Mouse (Mus musculus) myocyte (in vitro differentiated cells): ENCODE data around the gene Tcp10a. TPM values are rescaled to one million over a fixed set of nuclear protein-coding genes. Genes with fewer than 3 reads are reported as not detected.
"Not testable (repeated sequence)": the region's sequence is repeated elsewhere in the genome, so short reads cannot be mapped to it uniquely, and the experiment has no call there.

ENCODE experiments used
- H3K27me3 ChIP-seq: one replicate; pipeline ENCODE4 v1.6.1; 2011; ENCODE audit not compliant: control insufficient read depth, insufficient read depth, insufficient read length
- H3K36me3 ChIP-seq: one replicate; pipeline ENCODE4 v1.6.1; 2011; ENCODE audit not compliant: control insufficient read depth, insufficient read depth
- H3K4me2 ChIP-seq: one replicate; pipeline ENCODE4 v1.6.1; 2011; ENCODE audit warnings: low read depth, control low read depth
- H3K4me3 ChIP-seq: one replicate; pipeline ENCODE4 v1.5.1; 2011; ENCODE audit warnings: mild to moderate bottlenecking, control low read depth, moderate library complexity
- H3K79me2 ChIP-seq: one replicate; pipeline ENCODE4 v1.6.1; 2011; ENCODE audit not compliant: control insufficient read depth, insufficient read depth
- H3ac ChIP-seq: one replicate; pipeline ENCODE4 v1.6.1; 2011; ENCODE audit not compliant: control insufficient read depth, insufficient read length
- CEBPB ChIP-seq: IDR thresholded peaks from 2 replicates; pipeline ENCODE4 v1.6.1; 2011; ENCODE audit warnings: mild to moderate bottlenecking, moderate library complexity; ENCODE audit not compliant: poor library complexity, insufficient read depth, severe bottlenecking
- E2F4 ChIP-seq: IDR thresholded peaks from one replicate; pipeline ENCODE4 v1.6.1; 2011; ENCODE audit warnings: mild to moderate bottlenecking, control low read depth, moderate library complexity; ENCODE audit not compliant: insufficient read depth
- MAX ChIP-seq: IDR thresholded peaks from one replicate; pipeline ENCODE4 v1.6.1; 2011; ENCODE audit warnings: low read depth, mild to moderate bottlenecking, control low read depth
- MYOD1 ChIP-seq, 3 experiments: IDR thresholded peaks; one replicate each; pipeline ENCODE4 v1.6.1; 2011; ENCODE audit warnings: control low read depth in 2 of 3, low read depth in 2 of 3, mild to moderate bottlenecking in 2 of 3, moderate library complexity in 1 of 3; ENCODE audit not compliant: insufficient read length in 2 of 3, control insufficient read depth in 1 of 3
- MYOG ChIP-seq, 3 experiments: IDR thresholded peaks; one replicate each; pipeline ENCODE4 v1.6.1; 2011; ENCODE audit warnings: control low read depth in 2 of 3, low read depth in 2 of 3, mild to moderate bottlenecking in 2 of 3; ENCODE audit not compliant: insufficient read length in 2 of 3, control insufficient read depth in 1 of 3, insufficient read depth in 1 of 3
- POLR2A ChIP-seq: IDR thresholded peaks from one replicate; pipeline ENCODE4 v1.6.1; 2011; ENCODE audit warnings: low read depth, mild to moderate bottlenecking, control low read depth, moderate library complexity; ENCODE audit not compliant: insufficient read length
- POLR2AphosphoS2 ChIP-seq: IDR thresholded peaks from one replicate; pipeline ENCODE4 v1.6.1; 2011; ENCODE audit warnings: low read depth, control low read depth; ENCODE audit not compliant: insufficient read length
- REST ChIP-seq: IDR thresholded peaks from one replicate; pipeline ENCODE4 v1.6.1; 2011; ENCODE audit warnings: mild to moderate bottlenecking, control low read depth, moderate library complexity; ENCODE audit not compliant: insufficient read depth, insufficient read length
- SRF ChIP-seq: IDR thresholded peaks from one replicate; pipeline ENCODE4 v1.6.1; 2011; ENCODE audit warnings: low read depth; ENCODE audit not compliant: control insufficient read depth, insufficient read length
- TCF12 ChIP-seq: IDR thresholded peaks from one replicate; pipeline ENCODE4 v1.6.1; 2011; ENCODE audit warnings: mild to moderate bottlenecking, control low read depth; ENCODE audit not compliant: poor library complexity, insufficient read depth, severe bottlenecking
- TCF3 ChIP-seq: IDR thresholded peaks from one replicate; pipeline ENCODE4 v1.6.1; 2011; ENCODE audit warnings: low read depth, control low read depth; ENCODE audit not compliant: insufficient read length
- USF1 ChIP-seq: IDR thresholded peaks from one replicate; pipeline ENCODE4 v1.6.1; 2011; ENCODE audit warnings: low read depth, mild to moderate bottlenecking, control low read depth, moderate library complexity
- polyA plus RNA-seq: library from polyadenylated mRNA; unstranded; fragments of >200 nt; fragmentation: generic; extraction: Trizol; gene quantifications from one replicate; pipeline ENCODE4 v1.2.1, GENCODE M21; 2012; ENCODE audit warnings: missing spikeins

The Tcp10a gene
- polyA plus RNA-seq = not detected

GRCm38 (mm10) chr17:7324346-7324745 is at the start of gene Tcp10a:
Gene Tcp10a (plus strand): TSS chr17:7324646.
- H3K36me3 ChIP-seq, H3K27me3 ChIP-seq, H3ac ChIP-seq, H3K4me3 ChIP-seq, H3K79me2 ChIP-seq, H3K4me2 ChIP-seq: not testable (repeated sequence)

- no peak overlapping the region for H3ac ChIP-seq
- no peak overlapping the region for H3K4me3 ChIP-seq
- TF ChIP-seq SRF (no peak), REST (no peak), MYOD1 (IDR thresholded peaks at IDR 0.05; ENCODE audit: control insufficient read depth in 1 of 3, insufficient read length in 2 of 3, low read depth in 2 of 3) (peak in 2 of 3 experiments; percentile 30 to 62), CEBPB (no peak), USF1 (no peak), MYOG (IDR thresholded peaks at IDR 0.05; ENCODE audit: control insufficient read depth in 1 of 3, insufficient read depth in 1 of 3, insufficient read length in 2 of 3, low read depth in 2 of 3) (peak in 2 of 3 experiments; percentile 45 to 66), POLR2A (peak; percentile 17)
- no peaks in the 10 kb centered on the region for H3K27me3 ChIP-seq
- H3K36me3 ChIP-seq = peaks cover 32% of the 10 kb centered on the region
- H3K79me2 ChIP-seq = no peaks in the 10 kb centered on the region
- H3K4me2 ChIP-seq = no peak overlapping the region
Observed at GRCm38 (mm10) chr17:7278702-7279242, 45.7 kb upstream of the Tcp10a start.

GRCm38 (mm10) chr17:7279251-7279650 is 45.2 kb upstream of the Tcp10a start:
- no peaks in the 10 kb centered on the region for H3K79me2 ChIP-seq
- H3ac ChIP-seq = no peak overlapping the region
- H3K36me3 ChIP-seq = peaks cover 33% of the 10 kb centered on the region
- H3K4me3 ChIP-seq = no peak overlapping the region
- no peak overlapping the region for H3K4me2 ChIP-seq
- H3K27me3 ChIP-seq = no peaks in the 10 kb centered on the region
- TF ChIP-seq E2F4 = no peak
- TF ChIP-seq POLR2AphosphoS2 = no peak
- no peak for TF ChIP-seq CEBPB
- no peak for TF ChIP-seq POLR2A
- TF ChIP-seq REST = no peak
- TF ChIP-seq USF1 = no peak
- TF ChIP-seq SRF = no peak
- no peak for TF ChIP-seq MYOG (IDR thresholded peaks at IDR 0.05; ENCODE audit: control insufficient read depth in 1 of 3, insufficient read depth in 1 of 3, insufficient read length in 2 of 3, low read depth in 2 of 3)
- TF ChIP-seq TCF3 = no peak
- no peak for TF ChIP-seq MAX

- H3K4me3 ChIP-seq = no peak overlapping the region
- H3K36me3 ChIP-seq = peaks cover 44% of the 10 kb centered on the region
Observed at GRCm38 (mm10) chr17:7284297-7284910, 40.0 kb upstream of the Tcp10a start.

GRCm38 (mm10) chr17:7285292-7285691 is 39.2 kb upstream of the Tcp10a start:
- H3K27me3 ChIP-seq = no peaks in the 10 kb centered on the region
- H3K4me2 ChIP-seq = no peak overlapping the region
- H3ac ChIP-seq = no peak overlapping the region
- no peak overlapping the region for H3K4me3 ChIP-seq
- TF ChIP-seq MAX (no peak), USF1 (no peak), POLR2A (no peak), MYOG (IDR thresholded peaks at IDR 0.05; ENCODE audit: control insufficient read depth in 1 of 3, insufficient read depth in 1 of 3, insufficient read length in 2 of 3, low read depth in 2 of 3) (no peak), POLR2AphosphoS2 (no peak), SRF (no peak), TCF3 (no peak), MYOD1 (IDR thresholded peaks at IDR 0.05; ENCODE audit: control insufficient read depth in 1 of 3, insufficient read length in 2 of 3, low read depth in 2 of 3) (no peak), CEBPB (no peak), E2F4 (no peak), TCF12 (no peak), REST (no peak)
- H3K36me3 ChIP-seq = peaks cover 50% of the 10 kb centered on the region
- H3K79me2 ChIP-seq = no peaks in the 10 kb centered on the region

More at GRCm38 (mm10) chr17:7284297-7284910, 40.0 kb upstream of the Tcp10a start:
- Histone ChIP-seq H3ac (no peak overlapping the region), H3K27me3 (no peaks in the 10 kb centered on the region), H3K4me2 (no peak overlapping the region), H3K79me2 (no peaks in the 10 kb centered on the region)
- TF ChIP-seq MYOG (IDR thresholded peaks at IDR 0.05; ENCODE audit: control insufficient read depth in 1 of 3, insufficient read depth in 1 of 3, insufficient read length in 2 of 3, low read depth in 2 of 3) (no peak), SRF (no peak), POLR2AphosphoS2 (no peak), USF1 (no peak), MAX (no peak), REST (no peak), CEBPB (no peak), E2F4 (no peak), TCF12 (no peak)
